Mouse (Mus musculus) adrenal gland, postnatal 10 days (tissue): Measurements from ENCODE around the gene Sema4d. TPM values are rescaled to one million over a fixed set of nuclear protein-coding genes. Genes with fewer than 3 reads are reported as not detected.

ENCODE experiments used
- DNase-seq: peaks from one replicate; pipeline ENCODE4 v3.0.0; 2021; ENCODE audit warnings: mixed read lengths
- total RNA-seq, 2 experiments: library from RNA; stranded (reverse); gene quantifications; 2 replicates each; pipeline ENCODE4 v1.2.3; 2021

Gene Sema4d
- total RNA-seq, 2 experiments from 2014 or later: 13.9 to 25.4 TPM

DNA sequence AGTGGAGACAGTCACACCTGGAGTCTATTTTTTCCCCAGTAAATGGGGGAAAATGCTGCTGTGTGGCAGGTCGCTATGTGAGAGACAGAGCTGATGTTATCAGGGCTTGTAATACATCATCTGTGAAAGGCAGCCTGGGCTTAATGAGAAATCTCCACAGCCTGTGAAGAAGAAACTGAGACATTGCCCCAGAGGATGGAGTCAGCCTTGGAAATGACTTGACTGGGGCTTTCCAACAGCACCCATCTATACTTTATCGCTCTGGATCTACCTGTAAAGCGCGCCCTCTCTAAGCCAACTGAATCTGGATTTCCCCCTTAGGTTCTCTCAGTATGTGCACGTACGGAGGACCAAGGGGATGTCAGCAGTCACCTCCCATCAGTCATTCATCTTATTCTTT is 21.1 kb upstream of the Sema4d start:
- DNase-seq: no peak

DNA sequence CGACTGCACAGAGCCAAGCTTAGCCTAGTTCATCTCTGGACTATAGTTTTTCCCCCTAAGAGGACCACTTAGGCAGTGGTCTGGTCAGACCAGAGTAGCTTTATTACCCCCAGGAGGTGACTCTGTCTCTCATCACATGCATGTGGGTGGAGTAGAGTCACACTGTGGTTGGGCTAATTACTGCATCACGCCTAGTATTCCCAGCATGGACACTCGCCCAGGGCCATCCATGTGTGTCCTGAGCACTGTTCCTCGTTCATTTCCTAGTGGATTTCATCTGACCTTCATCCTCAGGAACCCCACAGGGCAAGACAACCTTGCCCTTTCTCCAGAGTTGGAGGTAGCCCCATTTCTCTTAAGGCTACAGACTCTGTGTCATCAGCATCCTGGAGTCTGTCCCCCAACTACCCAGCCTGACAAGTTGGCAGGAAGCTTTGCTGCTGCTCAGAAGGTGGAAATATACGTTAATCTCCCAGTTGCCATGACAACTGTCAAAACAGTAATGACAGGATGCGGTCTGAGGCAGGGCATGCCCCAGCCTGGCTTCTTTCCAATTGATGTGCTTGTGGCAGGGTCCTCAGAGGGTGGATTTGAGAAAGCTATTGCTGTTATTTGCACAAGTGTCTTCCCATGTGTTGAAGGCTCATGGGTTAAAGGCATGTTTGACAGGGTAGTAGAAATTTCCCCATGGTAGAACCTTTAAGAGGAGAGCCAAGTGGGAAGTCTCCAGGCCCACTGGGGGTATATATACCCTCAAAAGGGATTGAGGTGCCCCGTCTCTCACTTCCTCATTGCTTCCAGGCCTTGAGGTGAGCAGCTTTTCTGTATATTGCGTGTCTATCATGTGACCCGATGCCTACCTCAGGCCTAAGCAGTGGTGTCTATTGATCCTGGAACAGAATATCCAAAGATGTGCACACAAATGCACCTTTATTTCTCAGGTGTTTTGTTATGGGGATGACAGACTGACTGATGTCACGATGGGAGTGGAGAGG is 20.4 kb upstream of the Sema4d start:
- DNase-seq: no peak

DNA sequence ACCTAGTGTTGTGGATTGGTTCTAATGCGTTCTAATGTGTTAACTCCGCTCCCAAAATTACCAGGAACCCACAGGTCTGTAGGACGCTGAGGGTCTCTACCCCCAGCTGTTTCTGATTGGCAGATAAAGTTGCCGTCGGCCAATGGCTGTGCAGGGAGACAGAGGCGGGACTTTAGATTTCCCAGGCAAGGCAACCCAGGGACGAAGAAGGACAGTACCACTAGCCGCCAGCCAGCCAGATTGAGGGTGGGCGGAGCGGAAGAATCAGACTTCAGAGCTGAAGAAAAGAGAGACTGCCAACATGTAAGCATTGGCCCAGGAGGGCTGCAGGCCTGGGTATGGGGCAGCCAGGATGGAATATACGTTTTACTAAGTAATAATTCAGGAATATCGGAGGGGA is 14.6 kb upstream of the Sema4d start:
- DNase-seq: peak; percentile 46

DNA sequence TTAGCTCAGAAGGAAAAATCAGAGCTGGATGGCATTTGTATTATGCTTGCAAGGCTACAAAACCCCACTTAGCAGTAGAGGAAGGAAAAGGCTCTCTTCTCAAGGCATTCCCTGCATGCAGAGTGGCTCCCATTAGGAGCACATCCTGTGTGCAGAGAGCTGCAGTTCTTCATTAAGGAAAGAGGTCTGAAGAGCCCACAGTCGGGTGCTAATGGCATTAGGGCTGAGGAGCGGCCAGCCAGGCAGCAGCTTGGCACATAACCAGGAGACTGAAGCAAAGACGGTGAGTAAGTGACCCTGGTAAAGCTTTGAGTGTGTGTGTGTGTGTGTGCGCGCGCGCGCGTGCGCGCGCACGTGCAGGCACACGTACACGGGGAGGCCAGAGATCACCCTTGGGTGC is 12.7 kb upstream of the Sema4d start:
- peak; percentile 51 for DNase-seq

DNA sequence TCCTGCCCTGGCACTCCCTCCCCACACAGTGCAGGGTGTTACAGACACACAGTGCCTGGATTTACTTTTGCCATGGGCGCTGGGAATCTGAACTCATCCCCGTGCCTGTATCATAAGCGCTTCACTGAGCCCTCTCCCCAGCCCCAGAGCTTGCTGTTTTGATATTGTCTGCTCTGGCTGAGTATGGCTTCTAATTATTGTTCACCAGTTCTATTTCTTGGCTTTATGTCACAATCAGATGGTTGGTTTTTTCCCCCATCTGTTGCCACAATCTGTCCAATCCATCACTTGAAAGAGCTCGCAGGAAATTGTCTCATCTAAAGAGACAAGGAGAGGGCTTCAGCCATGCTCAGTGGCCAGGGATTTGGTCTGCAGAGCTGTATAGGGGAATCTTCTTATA is 12.1 kb upstream of the Sema4d start:
- DNase-seq: no peak

DNA sequence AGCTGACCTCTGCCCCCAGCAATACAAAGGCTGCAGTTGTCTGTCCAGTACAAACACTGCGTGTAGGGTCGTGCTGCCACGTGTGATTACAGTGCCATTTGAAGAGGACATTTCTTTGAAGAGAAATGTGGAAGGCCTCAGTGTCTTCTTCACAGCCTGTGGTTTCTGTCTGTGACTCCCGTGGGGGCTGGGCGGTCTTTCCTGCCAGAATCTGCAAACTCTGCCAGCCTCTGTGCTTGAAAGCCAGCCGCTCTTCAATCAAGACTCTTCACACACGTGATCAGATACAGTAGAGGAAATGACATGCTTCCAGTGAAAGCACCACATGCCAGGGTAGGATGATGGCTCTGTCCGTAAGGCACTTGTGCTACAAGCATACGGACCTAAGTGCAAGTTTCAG is 7.4 kb upstream of the Sema4d start:
- no peak for DNase-seq

DNA sequence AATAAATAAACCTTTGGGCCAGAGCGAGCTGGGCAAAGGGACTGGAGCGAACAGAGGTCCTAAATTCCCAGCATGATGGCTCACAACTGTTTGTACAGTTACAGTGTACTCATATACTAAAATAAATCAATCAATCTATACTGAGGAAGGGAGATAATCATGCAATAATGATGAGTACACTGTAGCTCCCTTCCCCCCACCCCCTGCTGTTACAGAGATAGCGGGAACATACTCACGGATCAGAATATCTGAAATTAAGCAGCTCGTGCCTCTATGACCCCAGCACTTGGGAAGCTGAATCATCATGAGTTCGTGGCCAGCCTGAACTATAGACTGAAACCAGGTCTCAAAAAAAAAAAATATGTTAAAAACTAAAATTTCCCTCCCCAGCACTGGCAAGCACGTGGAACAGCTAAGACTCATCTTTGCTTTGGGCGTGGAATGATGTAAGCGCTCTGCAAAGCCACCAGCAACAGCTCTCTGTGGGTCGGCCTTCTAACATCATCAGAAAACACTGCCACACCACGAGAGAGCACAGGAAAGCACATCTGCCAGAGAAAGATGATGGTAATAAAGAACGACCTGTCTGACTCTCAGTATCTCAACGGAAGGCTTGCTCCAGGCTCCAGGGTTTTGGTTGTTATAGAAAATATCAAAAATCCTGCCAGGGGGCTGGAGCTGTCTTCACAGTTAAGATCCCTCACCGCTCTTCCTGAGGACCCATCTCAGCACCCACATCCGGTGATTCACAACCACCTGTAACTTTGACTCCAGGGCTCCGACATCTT is 6.4 kb upstream of the Sema4d start:
- no peak for DNase-seq

DNA sequence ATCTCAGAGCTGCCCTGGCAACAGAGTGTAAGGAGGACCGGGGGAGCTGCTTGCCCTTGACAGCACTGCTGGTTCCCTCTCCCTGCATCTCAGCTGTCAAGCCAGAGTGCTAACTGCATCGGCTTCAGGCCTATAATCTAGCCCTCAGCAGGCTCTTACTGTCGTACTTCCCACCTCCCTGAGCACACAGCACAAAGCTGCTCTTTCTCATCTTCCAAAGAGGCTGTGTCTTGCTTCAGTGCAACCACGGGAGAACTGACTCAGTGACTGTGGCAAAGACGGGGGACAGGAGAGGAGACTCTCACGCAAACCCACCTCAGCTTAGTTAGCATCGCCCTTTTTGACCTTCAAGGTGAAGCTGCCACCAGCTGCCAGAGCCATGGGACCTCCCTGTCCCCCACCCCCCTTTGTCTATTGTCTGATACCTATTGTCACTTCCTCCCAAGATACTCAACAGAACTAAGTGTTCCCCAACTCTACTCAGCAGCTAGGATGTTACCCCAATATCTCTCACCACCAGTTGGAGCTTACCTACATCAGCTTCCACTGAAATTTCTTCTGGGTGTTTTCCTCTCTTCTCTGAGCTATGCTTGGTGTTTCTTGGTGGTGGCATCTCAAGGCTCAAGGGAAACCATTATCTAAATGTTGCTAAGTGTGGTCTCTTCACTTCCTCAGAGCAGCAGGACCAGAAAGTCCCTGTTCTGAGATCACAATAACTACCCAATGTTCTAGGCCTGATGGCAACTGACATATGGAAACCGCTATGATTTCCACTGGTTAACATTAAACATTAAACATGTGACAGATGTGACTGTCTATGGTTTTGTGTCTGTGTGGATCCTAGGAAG is 4.6 kb upstream of the Sema4d start:
- DNase-seq: no peak

DNA sequence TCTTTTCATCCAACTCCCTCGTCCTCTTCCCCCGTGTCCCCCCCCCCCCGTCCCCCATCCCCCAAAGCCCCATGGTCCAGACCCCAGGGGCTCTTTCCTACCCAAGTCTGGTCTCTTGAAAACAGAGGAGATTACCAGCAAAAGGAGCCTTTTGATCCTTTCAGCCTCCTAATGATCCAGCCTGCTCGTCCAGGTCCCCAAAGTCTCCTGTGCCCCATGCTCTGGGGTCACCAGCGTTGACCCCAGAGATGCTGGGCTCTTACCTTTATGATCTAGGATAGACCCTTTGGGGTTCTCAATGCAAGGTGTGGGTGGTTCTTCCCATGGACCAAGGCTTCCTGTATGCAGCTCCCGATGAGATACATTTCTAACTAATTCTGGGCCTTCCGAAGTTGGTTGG is 401 bp upstream of the Sema4d start:
- no peak for DNase-seq

DNA sequence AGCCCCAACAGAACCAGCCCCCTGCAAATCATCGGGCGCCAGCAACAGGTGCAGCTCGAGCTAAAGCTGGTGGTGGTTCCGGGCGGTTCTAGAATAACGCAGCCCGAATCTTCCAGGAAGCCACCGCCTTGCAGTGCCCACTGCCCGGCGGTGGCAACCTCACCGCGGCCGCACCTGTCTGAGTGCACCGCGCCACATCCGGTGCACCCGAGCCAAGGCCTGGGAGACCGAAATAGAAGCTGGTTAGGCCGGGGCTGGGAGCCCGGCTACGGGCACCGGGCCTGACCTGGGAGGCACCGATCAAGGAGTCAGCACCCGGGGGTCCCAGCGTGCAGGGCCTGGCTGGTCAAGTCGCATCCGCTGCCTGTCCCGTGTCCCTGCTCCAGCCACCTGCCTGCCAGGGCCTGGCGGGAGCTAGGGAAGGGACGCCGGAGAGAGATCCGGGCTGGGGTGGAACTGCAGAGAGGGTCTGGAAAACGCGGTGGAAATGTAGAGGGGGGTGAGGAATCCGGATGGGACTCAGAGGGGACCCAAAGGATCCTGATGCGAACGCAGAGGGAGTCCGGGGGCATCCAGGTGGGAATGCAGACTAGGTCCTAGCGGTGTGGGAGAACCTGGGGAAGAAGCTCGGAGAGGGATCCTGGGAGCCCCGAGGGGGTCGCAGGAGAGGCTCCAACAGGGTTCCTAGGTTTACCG is 670 bp downstream of the Sema4d start:
- peak; percentile 37 for DNase-seq

DNA sequence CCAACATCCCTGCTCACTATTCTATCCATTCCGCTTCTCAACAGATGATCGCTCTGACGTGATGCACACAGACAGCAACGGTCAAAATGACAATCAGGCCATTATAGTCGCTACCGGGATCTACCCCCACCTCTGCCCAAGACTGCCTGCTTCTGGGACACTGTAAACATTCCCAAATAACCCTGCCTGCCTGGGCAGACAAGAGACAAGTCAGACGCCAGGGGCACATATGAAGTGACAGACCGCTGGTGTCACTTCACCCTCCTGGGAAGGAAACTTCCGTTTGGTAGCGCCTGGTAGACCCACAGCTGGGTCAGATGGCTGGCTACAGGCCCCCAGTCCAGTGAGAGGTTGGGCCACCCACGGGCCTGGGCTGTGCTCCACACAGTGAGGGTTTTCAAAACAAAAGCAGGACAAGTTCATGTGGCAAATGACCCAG is 1.4 kb downstream of the Sema4d start:
- DNase-seq: no peak

DNA sequence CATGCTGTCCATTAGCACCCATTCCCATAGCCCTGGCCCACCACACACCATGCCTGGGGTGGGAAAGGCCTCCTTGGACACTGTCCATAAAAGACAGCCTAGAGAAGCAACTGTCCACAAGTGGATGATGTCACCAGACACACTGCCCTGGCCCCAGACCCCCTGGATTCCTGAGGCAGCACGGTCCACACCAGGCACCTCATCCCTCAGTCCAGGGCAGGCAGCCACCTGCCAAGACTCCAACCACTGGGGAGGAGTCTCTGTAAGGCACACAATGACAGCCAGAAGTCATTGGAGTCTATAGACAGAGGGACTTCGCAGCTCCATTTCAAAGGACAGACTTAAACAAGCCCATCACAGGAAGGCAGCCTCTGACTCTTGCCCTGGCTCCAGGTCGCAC is 1.9 kb downstream of the Sema4d start:
- no peak for DNase-seq

DNA sequence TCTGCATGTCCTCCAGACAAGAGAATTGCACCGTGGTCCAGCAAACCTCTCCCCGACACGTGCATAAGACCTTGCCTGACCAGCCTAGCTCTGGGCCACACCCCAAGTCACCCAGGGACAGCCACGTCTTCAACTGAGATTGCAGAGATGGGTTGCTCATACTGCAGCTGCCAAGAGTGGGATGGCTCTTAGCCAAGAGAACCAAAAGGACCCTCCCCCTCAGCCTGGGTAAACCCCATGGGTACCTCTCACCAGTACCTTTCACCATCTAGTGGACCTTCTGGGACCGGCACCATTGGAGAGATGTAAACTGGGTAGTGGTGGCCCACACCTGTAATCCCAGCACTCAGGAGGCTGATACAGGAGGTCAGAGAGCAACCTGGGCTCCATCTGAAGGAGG is 2.8 kb downstream of the Sema4d start:
- DNase-seq: peak; percentile 20

DNA sequence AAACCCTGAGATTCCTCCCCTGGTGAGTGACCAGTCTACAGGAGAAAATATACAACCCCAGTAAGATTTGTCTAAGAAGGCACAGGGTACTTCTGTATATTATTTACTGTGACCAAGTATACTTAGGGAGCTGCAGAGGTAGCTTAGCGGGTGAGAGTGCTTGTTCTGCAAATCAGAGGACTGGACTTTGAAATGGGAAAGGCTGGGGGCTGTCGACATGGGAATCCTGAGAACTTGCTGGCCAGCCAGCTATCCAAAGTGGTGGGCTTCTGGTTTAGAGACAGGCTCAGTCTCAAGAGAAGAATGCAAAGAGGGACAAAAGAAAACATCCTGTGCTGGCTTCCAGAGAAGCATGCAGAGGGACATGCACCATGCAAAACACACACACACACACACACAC is 5.7 kb downstream of the Sema4d start:
- DNase-seq: no peak

DNA sequence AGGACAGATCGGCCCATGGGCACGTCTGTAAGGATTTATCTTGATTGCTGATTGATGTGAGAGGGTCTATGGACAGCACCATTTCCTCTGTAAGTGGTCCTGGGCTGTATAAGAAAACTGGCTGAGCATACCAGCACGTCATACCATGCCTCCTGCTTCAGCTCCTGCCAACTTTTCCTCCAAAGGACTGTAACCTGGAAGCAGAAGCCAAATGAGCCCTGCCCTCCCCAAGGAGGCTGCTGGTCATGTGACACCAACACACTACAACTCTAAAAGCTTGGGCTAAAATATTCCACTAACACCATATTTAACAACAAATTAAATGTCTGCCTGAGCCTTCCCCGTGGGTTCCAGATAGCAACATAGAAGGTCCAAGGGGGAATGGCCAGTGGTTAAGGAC is 6.9 kb downstream of the Sema4d start:
- DNase-seq: peak; percentile 19

DNA sequence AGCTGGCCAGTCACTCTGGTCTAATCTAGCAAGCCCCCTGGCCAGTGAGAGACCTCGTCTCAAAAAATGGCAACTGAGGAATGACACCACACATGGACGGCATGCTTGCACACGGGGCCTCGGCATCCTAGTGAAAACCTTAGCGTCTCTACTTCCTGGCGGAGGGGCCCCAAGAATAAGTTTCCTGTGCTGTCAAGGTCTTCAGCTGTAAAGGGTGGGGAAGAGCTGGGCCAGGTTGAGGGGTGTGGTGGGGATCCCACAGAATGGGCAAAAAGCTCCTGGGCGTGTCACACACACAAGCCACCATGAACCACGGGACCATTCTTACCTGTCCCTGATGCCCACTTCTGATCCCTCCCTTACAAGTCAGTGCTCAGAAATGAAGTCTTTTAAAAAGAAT is 9.1 kb downstream of the Sema4d start:
- DNase-seq: no peak

DNA sequence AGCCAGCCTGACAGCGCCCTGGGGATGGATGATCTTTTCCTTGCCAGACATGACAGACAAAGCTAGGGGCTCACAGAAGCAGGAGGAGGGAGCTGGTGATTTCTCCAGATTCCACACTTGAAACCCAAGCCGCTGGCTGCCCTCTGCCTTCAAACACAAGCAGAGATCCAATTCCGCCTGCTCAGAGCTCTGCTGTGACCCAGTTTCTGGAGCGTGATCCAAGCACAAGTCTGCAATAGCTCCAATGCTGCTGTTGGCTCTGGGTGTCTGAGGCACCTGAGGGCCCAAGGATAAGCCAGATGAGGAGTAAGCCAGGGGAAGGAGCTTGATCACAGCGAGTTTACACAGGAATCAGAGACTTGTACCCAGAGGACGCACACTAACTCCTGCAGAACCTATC is 9.7 kb downstream of the Sema4d start:
- no peak for DNase-seq

DNA sequence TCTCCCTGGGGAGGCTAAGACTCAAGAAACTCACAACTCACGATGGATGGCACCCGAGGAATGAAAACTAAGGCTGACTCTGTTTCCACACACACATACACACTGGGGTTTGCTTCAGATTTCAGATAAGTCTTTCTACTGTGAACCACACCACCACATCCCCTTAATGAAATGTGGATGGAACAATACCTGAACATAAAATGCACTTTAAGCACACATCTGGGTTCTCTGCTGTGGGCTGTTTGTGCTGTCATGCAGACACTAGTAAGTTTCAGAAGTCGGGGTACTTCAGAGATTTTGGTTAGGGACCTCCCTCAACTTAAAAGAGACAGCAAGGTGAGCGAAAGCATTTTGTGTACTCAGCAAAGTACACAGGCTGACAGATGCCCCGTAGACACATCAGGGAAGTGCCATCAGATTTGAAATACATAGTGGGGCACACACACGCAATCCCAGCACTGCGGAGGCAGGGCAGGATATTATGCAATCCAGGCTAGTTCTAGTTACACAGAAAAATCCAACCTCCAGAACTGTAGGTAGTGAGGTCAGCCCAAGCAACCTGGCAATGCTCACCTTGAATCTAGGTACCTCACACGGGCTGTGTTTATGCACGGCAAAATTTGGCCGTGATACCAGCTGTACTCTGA is 12.9 kb downstream of the Sema4d start:
- no peak for DNase-seq

DNA sequence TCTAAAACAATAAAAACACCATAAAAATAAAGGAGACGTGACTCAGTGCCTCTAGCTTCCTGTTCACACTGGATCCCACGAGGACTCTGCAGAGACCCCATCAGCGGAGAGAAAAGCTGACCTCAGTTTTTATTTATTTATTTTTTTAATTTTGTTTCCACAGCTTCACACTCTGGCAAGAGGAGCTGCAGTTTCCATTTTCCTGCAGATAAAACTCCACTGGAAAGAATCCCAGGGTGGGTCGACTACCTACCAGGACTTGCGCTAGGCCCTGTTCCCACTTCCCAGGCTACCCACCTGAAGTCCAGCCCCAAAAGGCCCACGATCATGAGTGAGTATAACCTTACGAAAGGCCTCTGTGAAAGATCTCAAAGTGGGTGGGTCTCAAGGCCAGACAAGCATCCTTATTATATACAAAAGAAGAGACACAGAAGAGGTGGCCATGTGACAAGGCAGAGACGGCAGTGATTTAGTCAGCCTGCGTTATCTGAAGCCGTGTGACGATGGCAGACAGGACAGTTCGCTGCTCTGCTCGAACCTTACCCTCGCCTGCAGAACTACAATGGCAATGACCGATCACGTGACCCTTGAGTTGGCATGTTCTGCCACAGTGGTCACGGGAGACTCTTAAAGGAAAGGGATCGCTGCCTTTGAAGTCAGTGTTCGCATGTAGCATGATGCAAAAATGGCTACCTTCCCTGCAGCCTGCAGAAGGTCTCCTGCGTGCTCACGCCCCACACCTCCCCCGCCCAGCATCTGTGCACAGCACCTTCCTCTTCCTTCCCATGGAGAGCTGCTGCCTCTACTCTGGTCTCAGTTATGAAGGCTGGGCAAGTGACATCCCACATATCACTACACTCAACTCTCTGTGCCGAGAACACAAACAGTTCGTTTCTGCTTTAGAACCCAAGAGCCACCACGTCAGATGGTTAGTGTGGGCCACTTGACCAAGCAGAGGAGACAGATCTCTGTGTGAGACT is 14.3 kb downstream of the Sema4d start:
- DNase-seq: no peak
